Mouse (Mus musculus): ENCODE results near the gene Wdr25.
A peak's percentile ranks its signal among the peaks of the same experiment; 100 is the strongest.
"Not testable (repeated sequence)": the region's sequence is repeated elsewhere in the genome, so short reads cannot be mapped to it uniquely, and the experiment has no call there.

The Wdr25 gene

GRCm38 (mm10) chr12:108892989-108893714 lies at the start of gene Wdr25:
Gene Wdr25, plus strand, starts transcription at chr12:108893631.
- no peak for DNase-seq (ENCODE audit: low read depth, low spot score)

GRCm38 (mm10) chr12:108848033-108848432 lies 45.4 kb upstream of the Wdr25 start:
- not testable (repeated sequence) for DNase-seq (ENCODE audit: low read depth, low spot score)

GRCm38 (mm10) chr12:108849488-108850022 lies 43.9 kb upstream of the Wdr25 start:
- DNase-seq (ENCODE audit: low read depth, low spot score): no peak

- DNase-seq (ENCODE audit: low read depth, low spot score): no peak
These were observed 43.3 kb upstream of the Wdr25 start for GRCm38 (mm10) chr12:108850129-108850528.

GRCm38 (mm10) chr12:108850886-108851285 lies 42.5 kb upstream of the Wdr25 start:
- no peak for DNase-seq (ENCODE audit: low read depth, low spot score)

- DNase-seq (ENCODE audit: low read depth, low spot score): no peak
These were observed 40.6 kb upstream of the Wdr25 start for GRCm38 (mm10) chr12:108852822-108853221.

- no peak for DNase-seq (ENCODE audit: low read depth, low spot score)
These were observed 38.4 kb upstream of the Wdr25 start for GRCm38 (mm10) chr12:108855081-108855480.

- DNase-seq (ENCODE audit: low read depth, low spot score): no peak
These were observed 37.2 kb upstream of the Wdr25 start for GRCm38 (mm10) chr12:108856186-108856585.

GRCm38 (mm10) chr12:108857109-108857508 lies 36.3 kb upstream of the Wdr25 start:
- DNase-seq (ENCODE audit: low read depth, low spot score): no peak

GRCm38 (mm10) chr12:108857589-108858184 lies 35.7 kb upstream of the Wdr25 start:
- DNase-seq (ENCODE audit: low read depth, low spot score): no peak

- no peak for DNase-seq (ENCODE audit: low read depth, low spot score)
These were observed 34.9 kb upstream of the Wdr25 start for GRCm38 (mm10) chr12:108858486-108858885.

- no peak for DNase-seq (ENCODE audit: low read depth, low spot score)
These were observed 28.4 kb upstream of the Wdr25 start for GRCm38 (mm10) chr12:108865007-108865494.

GRCm38 (mm10) chr12:108869575-108869974 lies 23.9 kb upstream of the Wdr25 start:
- DNase-seq (ENCODE audit: low read depth, low spot score): peak; percentile 6

- DNase-seq (ENCODE audit: low read depth, low spot score): no peak
These were observed 20.3 kb upstream of the Wdr25 start for GRCm38 (mm10) chr12:108873122-108873521.

GRCm38 (mm10) chr12:108879138-108879537 lies 14.3 kb upstream of the Wdr25 start:
- no peak for DNase-seq (ENCODE audit: low read depth, low spot score)

GRCm38 (mm10) chr12:108880606-108881005 lies 12.8 kb upstream of the Wdr25 start:
- DNase-seq (ENCODE audit: low read depth, low spot score): no peak

GRCm38 (mm10) chr12:108881192-108881591 lies 12.2 kb upstream of the Wdr25 start:
- no peak for DNase-seq (ENCODE audit: low read depth, low spot score)

- DNase-seq (ENCODE audit: low read depth, low spot score): no peak
These were observed 10.7 kb upstream of the Wdr25 start for GRCm38 (mm10) chr12:108882776-108883175.

- DNase-seq (ENCODE audit: low read depth, low spot score): no peak
These were observed 7.5 kb upstream of the Wdr25 start for GRCm38 (mm10) chr12:108885906-108886305.

- DNase-seq (ENCODE audit: low read depth, low spot score): no peak
These were observed 6.4 kb upstream of the Wdr25 start for GRCm38 (mm10) chr12:108887077-108887476.

GRCm38 (mm10) chr12:108888632-108889031 lies 4.8 kb upstream of the Wdr25 start:
- no peak for DNase-seq (ENCODE audit: low read depth, low spot score)

- peak; percentile 96 for DNase-seq (ENCODE audit: low read depth, low spot score)
These were observed 442 bp downstream of the Wdr25 start, which contains the start of gene Wars for GRCm38 (mm10) chr12:108893715-108894431. Gene Wars, minus strand, starts transcription at chr12:108894174.
